Comparison of ENCODE assay signal across 8 mouse cellular contexts in the genomic region with DNA sequence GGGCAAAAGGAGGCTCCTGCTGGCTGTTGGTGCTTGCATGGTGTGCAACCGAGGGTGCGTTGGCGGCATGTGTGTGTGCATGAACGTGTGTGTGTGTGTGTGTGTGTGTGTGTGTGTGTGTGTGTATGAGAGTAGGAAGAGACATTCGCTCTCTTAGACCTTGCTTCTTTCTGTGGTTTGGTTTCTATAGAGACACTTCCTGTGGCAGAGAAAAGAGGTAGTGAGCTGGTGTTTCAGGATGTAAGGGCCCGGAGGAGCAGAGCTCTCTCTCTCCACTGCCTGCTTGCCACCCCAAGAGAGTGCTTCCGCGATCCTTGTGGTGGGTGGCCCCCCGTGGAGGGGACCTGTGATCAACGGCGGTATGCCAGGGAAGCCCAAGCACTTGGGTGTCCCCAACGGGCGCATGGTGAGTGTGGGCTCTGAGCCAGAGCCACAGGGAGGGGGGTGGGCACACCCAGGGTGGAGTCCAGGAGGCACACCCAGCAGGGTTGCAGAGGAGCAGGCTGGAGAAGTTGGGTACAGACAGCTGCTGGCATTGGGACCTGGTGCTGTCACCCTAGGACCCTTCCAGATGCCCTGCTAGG. TPM values are rescaled to one million over a fixed set of nuclear protein-coding genes. Genes with fewer than 3 reads are reported as not detected.
DNase-seq lines count a peak whose midpoint lies in the region; ATAC-seq and TF ChIP-seq lines count a peak whose summit lies in the region.

Gene Rgs14 (plus strand): TSS at position 202 of the 584 bp plus-strand sequence.

- TF ChIP-seq POLR2A in kidney, adult 2 months (IDR thresholded peaks at IDR 0.05; ENCODE audit: low read depth, low read length): no peak
- TF ChIP-seq POLR2A in cerebellum, adult 2 months (IDR thresholded peaks at IDR 0.05; ENCODE audit: borderline replicate concordance, insufficient read depth, low read length): no peak

- TF ChIP-seq EP300 in lung, postnatal 0 days (IDR thresholded peaks at IDR 0.05): no peak

- H3K9ac ChIP-seq in embryonic facial prominence, embryonic 12.5 days: 0 out of 2 replicates have a peak within 1 kb of the TSS, but pooled peaks have one; percentile 4
- no peak within 1 kb of the TSS for H3K9ac ChIP-seq in lung, postnatal 0 days (replicated peaks; ENCODE audit: low read depth)
- no peak within 1 kb of the TSS for H3K9ac ChIP-seq in hindbrain, embryonic 13.5 days

- no peak within 1 kb of the TSS for H3K4me2 ChIP-seq in embryonic facial prominence, embryonic 12.5 days (replicated peaks)
- peak within 1 kb of the TSS; percentile 36; the same call in 1 of the 2 replicates for H3K4me2 ChIP-seq in lung, postnatal 0 days (replicated peaks; ENCODE audit: low read depth, low read length)
- H3K4me2 ChIP-seq in hindbrain, embryonic 13.5 days: no peak within 1 kb of the TSS

- peak within 1 kb of the TSS; percentile 30; the same call in 1 of the 2 replicates for H3K27ac ChIP-seq in kidney, adult 2 months (ENCODE audit: insufficient read depth, low read depth, low read length)
- H3K27ac ChIP-seq in embryonic facial prominence, embryonic 12.5 days: no peak within 1 kb of the TSS
- H3K27ac ChIP-seq in layer of hippocampus, adult 2 months: peak within 1 kb of the TSS; percentile 88
- peak within 1 kb of the TSS; percentile 38; the same call in 1 of the 2 replicates for H3K27ac ChIP-seq in lung, postnatal 0 days (ENCODE audit: low read length)
- no peak within 1 kb of the TSS for H3K27ac ChIP-seq in cerebellum, adult 2 months (ENCODE audit: insufficient read depth, low read length)
- no peak within 1 kb of the TSS for H3K27ac ChIP-seq in hindbrain, embryonic 13.5 days

- no peaks in the 10 kb centered on the region for H3K9me3 ChIP-seq in embryonic facial prominence, embryonic 12.5 days
- no peaks in the 10 kb centered on the region for H3K9me3 ChIP-seq in lung, postnatal 0 days (ENCODE audit: low read length)
- H3K9me3 ChIP-seq in hindbrain, embryonic 13.5 days: no peaks in the 10 kb centered on the region

- no peaks in the 10 kb centered on the region for H3K27me3 ChIP-seq in kidney, adult 2 months (replicated peaks; ENCODE audit: control insufficient read depth, insufficient read depth, low read length)
- peaks cover 8% of the 10 kb centered on the region; the same call in 1 of the 2 replicates for H3K27me3 ChIP-seq in embryonic facial prominence, embryonic 12.5 days
- H3K27me3 ChIP-seq in lung, postnatal 0 days (replicated peaks; ENCODE audit: insufficient read depth, low read length): no peaks in the 10 kb centered on the region
- H3K27me3 ChIP-seq in cerebellum, adult 2 months (ENCODE audit: control insufficient read depth, insufficient read depth, low read length): no peaks in the 10 kb centered on the region
- H3K27me3 ChIP-seq in hindbrain, embryonic 13.5 days: peaks cover 51% of the 10 kb centered on the region

- no peak for ATAC-seq in embryonic facial prominence, embryonic 12.5 days (ENCODE audit: insufficient number of reproducible peaks, insufficient read depth, low FRiP score, low TSS enrichment)
- peak; percentile 73 for ATAC-seq in lung, postnatal 0 days
- no peak for ATAC-seq in hindbrain, embryonic 13.5 days (ENCODE audit: low FRiP score)

- H3K4me3 ChIP-seq in kidney, adult 2 months (ENCODE audit: insufficient read depth, low read depth, low read length): peak within 1 kb of the TSS; percentile 19
- no peak within 1 kb of the TSS for H3K4me3 ChIP-seq in embryonic facial prominence, embryonic 12.5 days
- H3K4me3 ChIP-seq in layer of hippocampus, adult 2 months: peak within 1 kb of the TSS; percentile 63
- peak within 1 kb of the TSS; percentile 12; the same call in 1 of the 2 replicates for H3K4me3 ChIP-seq in lung, postnatal 0 days (ENCODE audit: low read depth, low read length)
- H3K4me3 ChIP-seq in cerebellum, adult 2 months (replicated peaks; ENCODE audit: insufficient read depth, low read depth, low read length): no peak within 1 kb of the TSS
- H3K4me3 ChIP-seq in hindbrain, embryonic 13.5 days: no peak within 1 kb of the TSS

- peak; percentile 24 for DNase-seq in kidney, adult 2 months
- no peak for DNase-seq in kidney, postnatal 25 days
- DNase-seq in layer of hippocampus, adult 2 months (ENCODE audit: low spot score in 2 of 2): peak in 1 of 2 experiments; percentile 45
- peak; percentile 50 for DNase-seq in lung, postnatal 0 days (ENCODE audit: low spot score)
- peak; percentile 86 to 88 for DNase-seq in spleen, postnatal 36 days (ENCODE audit: low spot score in 2 of 2)
- no peak for DNase-seq in cerebellum, adult 2 months

- no peaks in the 10 kb centered on the region for H3K4me1 ChIP-seq in kidney, adult 2 months (ENCODE audit: control insufficient read depth, insufficient read depth, low read length)
- H3K4me1 ChIP-seq in embryonic facial prominence, embryonic 12.5 days: no peaks in the 10 kb centered on the region
- H3K4me1 ChIP-seq in lung, postnatal 0 days (ENCODE audit: insufficient read depth, low read depth, low read length): no peaks in the 10 kb centered on the region; the same call in 1 of the 2 replicates
- H3K4me1 ChIP-seq in cerebellum, adult 2 months (ENCODE audit: control insufficient read depth, insufficient read depth, low read length): no peaks in the 10 kb centered on the region
- H3K4me1 ChIP-seq in hindbrain, embryonic 13.5 days (replicated peaks): no peaks in the 10 kb centered on the region; the same call in 1 of the 2 replicates

- H3K36me3 ChIP-seq in kidney, adult 2 months (ENCODE audit: control insufficient read depth, insufficient read depth, low read length): no peaks in the 10 kb centered on the region
- H3K36me3 ChIP-seq in embryonic facial prominence, embryonic 12.5 days: no peaks in the 10 kb centered on the region
- no peaks in the 10 kb centered on the region for H3K36me3 ChIP-seq in lung, postnatal 0 days (ENCODE audit: insufficient read depth, low read length)
- no peaks in the 10 kb centered on the region for H3K36me3 ChIP-seq in hindbrain, embryonic 13.5 days

- TF ChIP-seq CTCF in kidney, adult 2 months (conservative IDR thresholded peaks at IDR 0.05; ENCODE audit: insufficient read depth, insufficient read length, low read depth, low read length): no peak
- no peak for TF ChIP-seq CTCF in layer of hippocampus, adult 2 months (conservative IDR thresholded peaks at IDR 0.05)
- TF ChIP-seq CTCF in lung, postnatal 0 days (IDR thresholded peaks at IDR 0.05): no peak
- TF ChIP-seq CTCF in cerebellum, adult 2 months (IDR thresholded peaks at IDR 0.05; ENCODE audit: borderline replicate concordance, insufficient read depth, low read depth, low read length): no peak

- 42% methylated on average over 13 of the region's 13 CpGs for WGBS in kidney, adult 2 months
- WGBS in embryonic facial prominence, embryonic 12.5 days: 62% methylated on average over 13 of the region's 13 CpGs
- WGBS in lung, postnatal 0 days: 18% methylated on average over 10 of the region's 13 CpGs
- 43% methylated on average over 13 of the region's 13 CpGs for WGBS in cerebellum, adult 2 months
- 69% methylated on average over 13 of the region's 13 CpGs for WGBS in hindbrain, embryonic 13.5 days

RNA-seq across cellular contexts. Expression of gene Rgs14, which starts in this region (rescaled TPM):
- polyA plus RNA-seq in kidney, adult 2 months (2012; rRNA removed): 3.3 and 4.2 TPM in 2 replicates
- polyA plus RNA-seq in embryonic facial prominence, embryonic 12.5 days (2016; fragmentation: Nextera tagmentation; extraction: Ambion mirVana): 0.61 and 1.2 TPM in 2 replicates
- total RNA-seq in layer of hippocampus, adult 2 months (2021): 100 to 1,000 TPM; 113 to 119 TPM
- polyA plus RNA-seq in lung, postnatal 0 days (2015; fragmentation: Nextera tagmentation; extraction: Ambion mirVana): 2.7 and 2.8 TPM in 2 replicates
- polyA plus RNA-seq in cerebellum, adult 2 months (2012; rRNA removed): 0.30 and 0.46 TPM in 2 replicates
- polyA plus RNA-seq in hindbrain, embryonic 13.5 days (2015; fragmentation: Nextera tagmentation; extraction: Ambion mirVana): 0.21 and 0.29 TPM in 2 replicates

Comparison
In these comparisons a context has a peak if more than half of its experiments do, and no peak if none do; other contexts are left out.
1. DNase-seq: peak in kidney, adult 2 months (single experiment), lung, postnatal 0 days (single experiment) and spleen, postnatal 36 days (2 of 2); none in kidney, postnatal 25 days (0 of 2) and cerebellum, adult 2 months (0 of 2).
2. H3K27ac ChIP-seq: peak in kidney, adult 2 months (single experiment), layer of hippocampus, adult 2 months (single experiment) and lung, postnatal 0 days (single experiment); none in embryonic facial prominence, embryonic 12.5 days (single experiment), cerebellum, adult 2 months (single experiment) and hindbrain, embryonic 13.5 days (single experiment).
3. H3K4me3 ChIP-seq: peak in kidney, adult 2 months (single experiment), layer of hippocampus, adult 2 months (single experiment) and lung, postnatal 0 days (single experiment); none in embryonic facial prominence, embryonic 12.5 days (single experiment), cerebellum, adult 2 months (single experiment) and hindbrain, embryonic 13.5 days (single experiment).